Mouse (Mus musculus): Measurements from ENCODE around the gene Zbtb20. TPM values are rescaled to one million over a fixed set of nuclear protein-coding genes. Genes with fewer than 3 reads are reported as not detected.

The Zbtb20 gene
- total RNA-seq, 2 experiments from 2014 or later = 5.2 to 13.1 TPM

DNA sequence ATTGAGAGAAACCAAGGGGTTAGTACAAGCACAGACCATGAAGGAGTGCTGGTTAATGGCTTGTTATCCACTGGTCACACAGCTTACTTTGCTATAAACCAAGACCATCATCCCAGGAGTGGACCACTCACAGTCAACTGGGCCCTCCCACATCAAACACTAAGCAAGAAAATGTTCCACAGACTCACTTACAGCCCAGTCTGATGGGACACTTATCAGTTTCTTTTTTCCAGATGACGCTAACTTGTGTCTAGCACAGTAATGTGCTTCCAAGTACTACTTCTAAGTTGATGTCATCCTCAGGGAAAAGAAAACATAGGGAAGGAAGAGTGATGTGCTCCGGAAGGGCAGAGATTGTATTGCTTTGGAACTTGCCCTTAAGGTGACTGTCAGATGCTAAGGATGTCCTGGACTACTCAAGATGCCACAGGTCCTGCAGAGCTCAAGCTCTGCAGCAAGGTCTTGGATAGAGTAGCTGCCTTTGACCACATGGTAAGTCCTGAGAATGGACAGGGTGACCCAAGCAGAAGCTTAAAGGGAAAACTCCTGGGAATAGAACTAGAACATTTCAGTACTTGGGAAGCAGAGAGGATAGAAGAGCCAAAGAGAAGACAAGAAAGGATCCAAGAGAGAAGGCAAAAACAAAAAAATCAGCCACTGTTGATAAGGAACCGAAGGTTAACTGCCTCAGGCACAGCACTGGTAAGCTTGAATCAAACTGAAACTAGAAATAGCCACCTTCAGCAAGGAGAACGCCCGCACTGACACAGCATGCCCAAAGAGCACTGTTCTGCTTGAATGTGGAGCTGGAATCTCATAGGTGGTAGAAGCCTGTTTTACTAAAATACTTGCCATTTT lies 556.1 kb downstream of the Zbtb20 start:
- ATAC-seq (replicated peaks; ENCODE audit: poor library complexity) = peak; percentile 46

DNA sequence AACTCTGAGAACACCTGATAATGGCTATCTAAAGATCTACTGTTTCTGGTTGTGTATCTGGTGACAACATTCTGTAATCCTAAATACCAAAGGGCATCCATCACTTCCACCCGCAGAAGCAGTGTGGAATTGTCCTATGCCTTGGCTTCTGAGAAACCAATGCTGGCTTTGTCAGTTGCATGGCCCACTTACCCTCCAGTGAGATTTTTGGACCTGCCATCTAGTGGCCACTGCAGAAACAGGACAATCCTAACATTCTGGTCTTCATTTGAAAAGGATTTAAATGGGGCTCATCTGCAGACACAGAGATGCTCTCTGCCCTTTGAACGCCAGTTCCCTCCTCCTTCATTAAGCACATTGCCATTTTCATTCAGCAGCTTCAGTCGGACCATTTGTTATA lies 559.3 kb downstream of the Zbtb20 start:
- ATAC-seq (replicated peaks; ENCODE audit: poor library complexity) = peak; percentile 63

DNA sequence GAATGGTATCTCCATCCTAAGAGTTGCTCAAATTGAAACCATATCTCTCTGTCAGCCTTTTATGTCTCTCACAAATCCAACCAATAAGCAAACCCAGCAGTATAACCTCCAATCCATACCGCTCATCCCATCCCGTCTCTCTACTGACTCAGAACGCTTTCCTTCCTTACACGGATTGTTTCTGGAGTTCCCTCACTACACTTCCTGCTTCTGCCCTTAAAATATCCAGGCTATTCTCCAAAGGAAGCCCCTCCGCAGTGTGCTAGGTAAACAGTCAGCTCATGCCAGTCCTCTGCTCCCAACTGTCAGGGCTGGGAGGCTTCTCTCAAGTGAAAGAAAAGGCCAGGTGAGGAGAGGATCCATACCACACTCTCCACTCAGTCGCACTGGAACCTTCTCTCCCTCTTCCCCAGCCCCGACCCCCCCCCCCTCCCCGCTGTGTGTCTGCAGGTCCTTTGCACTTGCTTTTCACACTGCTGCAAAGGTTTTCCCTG lies 563.2 kb downstream of the Zbtb20 start:
- no peak for ATAC-seq (replicated peaks; ENCODE audit: poor library complexity)

DNA sequence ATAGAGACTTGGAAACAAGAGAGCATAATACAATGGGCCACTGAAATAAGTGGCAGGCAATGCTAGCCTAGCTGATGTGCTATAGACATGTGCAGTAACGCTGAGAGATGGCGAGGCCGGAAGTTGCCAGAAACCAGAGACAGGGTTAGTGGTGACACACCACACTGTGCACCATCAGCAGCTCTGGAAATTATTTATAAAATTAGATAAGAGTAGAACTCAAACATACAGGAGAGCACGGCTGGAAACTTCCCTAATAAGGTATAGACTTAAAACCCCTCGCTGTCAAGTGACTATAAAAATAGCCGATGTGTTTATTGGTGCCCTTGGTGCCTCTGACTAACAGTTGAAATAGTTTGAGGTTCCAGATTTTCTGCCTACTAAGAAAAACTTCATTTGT lies 565.7 kb downstream of the Zbtb20 start:
- no peak for ATAC-seq (replicated peaks; ENCODE audit: poor library complexity)

DNA sequence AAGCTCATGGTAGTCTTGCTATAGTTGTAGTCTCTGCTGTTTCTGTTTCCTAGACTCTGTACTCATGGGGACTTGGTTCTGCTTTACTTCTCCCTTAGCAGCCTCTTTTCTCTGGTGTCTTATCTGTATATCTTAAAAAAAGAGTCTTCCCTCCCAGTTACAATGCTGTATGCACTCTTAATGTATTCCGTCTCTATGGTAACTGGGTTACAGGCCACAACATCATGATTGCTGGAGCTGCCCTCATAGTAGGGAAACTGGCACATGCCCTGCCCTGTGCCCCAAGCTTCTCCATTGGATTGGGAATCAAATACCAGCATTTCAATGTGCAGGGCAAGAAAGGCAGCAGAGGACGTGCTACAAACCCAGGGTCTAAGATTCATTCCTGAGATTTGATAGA lies 567.4 kb downstream of the Zbtb20 start:
- ATAC-seq (replicated peaks; ENCODE audit: poor library complexity) = peak; percentile 39

DNA sequence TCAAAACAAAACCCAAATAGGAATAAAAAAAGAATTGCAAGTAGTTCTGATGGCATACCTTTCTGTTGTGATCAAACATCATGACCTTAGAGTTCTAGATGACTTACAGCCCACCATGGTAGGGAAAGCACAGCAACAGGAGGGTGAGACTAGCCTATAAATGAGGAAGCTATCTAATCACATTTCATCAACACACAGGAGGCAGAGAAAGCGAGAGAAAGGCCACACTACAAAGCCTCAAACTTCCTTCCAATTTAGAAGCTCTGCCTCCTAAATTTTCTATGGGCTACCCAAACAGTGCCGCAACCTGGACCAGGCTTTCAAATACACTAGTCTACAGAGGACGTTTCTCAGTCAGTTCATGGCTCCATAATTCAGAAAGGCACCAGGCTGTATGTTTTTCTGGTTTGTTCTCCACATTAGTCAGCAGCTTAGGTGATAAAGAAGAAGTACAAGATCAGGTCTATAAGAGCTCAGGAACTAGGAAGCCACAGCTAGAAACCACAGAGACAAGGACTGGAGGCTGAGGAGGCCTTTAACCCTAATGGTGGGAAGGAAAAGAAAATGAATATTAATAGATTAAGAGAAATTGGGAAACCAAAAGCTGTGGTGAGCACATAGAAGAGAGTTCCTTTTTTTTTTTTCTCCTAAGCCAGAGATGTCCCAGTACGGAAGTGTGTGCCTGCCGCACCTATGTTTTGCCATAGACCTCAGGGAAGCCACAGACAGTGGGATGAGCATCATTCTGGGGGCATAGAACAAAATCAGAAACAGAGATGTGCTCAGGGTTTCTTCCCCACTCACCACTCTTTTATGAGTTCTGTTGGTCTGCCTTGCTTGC lies 572.7 kb downstream of the Zbtb20 start:
- ATAC-seq (replicated peaks; ENCODE audit: poor library complexity) = peak; percentile 90

DNA sequence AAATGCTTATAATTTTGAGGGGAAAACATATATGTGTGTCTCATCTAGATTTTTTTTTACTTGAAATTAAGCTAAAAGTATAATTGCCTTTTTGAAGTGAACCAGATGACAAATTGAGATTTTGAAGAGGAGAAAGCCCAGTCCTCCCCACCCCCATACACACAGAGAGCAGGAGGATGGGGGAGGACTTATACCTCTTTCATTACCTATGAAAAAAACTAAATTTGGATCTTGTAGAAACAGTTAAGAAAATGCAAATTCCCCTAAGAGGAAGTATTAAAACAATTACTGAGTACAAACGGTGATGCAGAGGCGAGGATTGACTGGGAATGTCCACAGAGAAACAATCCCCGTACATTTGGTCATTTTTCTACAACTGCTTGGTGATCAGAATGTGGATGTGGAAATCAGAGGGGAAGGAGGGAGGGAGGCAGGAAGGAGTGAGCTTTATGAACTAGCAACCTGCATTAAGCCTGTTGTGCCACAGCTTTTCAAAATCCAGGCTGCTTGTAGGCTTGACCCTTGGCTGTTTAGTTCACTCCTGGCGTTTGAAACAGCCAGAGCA lies 578.8 kb downstream of the Zbtb20 start:
- ATAC-seq (replicated peaks; ENCODE audit: poor library complexity) = peak; percentile 50; the same call in 1 of the 2 replicates

DNA sequence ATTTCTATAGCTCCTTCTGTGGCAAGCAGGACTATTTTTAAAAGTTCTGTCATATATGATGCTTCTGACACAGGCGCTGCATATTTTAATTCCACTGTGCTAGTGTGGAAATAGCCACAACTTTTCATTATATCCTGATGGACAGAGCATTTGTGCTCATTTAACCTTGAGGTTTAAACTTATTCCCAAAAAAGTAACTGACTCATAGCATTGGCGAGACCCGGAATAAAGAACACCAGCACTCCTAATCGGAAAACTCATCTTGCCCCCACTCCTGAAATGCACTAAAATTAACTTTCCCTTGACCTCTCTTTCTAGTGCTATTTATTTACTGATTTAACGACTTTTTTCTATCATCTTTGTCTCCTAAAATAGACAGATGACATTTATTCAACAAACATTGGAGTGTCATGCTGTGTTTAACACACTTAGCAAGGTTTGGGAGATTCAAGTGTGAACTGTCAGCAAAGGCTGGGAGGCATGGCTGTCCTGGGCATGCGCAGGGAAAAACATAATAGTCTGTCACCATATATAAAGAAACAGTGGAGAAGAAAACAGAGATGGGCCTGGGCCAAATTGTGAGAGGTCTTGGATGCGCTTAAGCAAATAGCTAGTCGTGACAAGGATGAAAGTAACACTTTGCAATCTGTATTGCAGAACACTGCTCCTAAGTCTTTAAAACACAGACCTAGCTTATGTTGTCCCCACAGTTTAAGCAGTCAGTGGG lies 580.9 kb downstream of the Zbtb20 start:
- ATAC-seq (replicated peaks; ENCODE audit: poor library complexity) = no peak

DNA sequence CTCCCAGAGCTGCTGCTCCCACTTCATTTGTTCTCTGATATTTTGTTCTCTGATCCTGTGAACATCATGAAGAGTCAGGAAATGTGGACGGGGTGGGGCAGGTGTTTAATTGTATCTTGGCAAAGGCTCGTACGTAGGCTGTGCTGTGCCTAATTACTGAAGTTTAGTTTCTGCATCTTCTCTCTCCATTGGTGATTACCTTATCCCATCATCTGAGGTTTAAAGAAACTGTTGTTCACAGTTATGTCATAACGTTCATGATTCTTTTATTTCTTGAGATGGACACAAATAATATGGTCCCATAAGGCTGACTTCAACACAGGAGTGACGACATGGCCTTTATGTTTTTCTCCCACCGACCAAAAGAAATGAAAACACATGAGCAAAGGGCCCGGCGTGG lies 582.1 kb downstream of the Zbtb20 start:
- ATAC-seq (replicated peaks; ENCODE audit: poor library complexity) = no peak

DNA sequence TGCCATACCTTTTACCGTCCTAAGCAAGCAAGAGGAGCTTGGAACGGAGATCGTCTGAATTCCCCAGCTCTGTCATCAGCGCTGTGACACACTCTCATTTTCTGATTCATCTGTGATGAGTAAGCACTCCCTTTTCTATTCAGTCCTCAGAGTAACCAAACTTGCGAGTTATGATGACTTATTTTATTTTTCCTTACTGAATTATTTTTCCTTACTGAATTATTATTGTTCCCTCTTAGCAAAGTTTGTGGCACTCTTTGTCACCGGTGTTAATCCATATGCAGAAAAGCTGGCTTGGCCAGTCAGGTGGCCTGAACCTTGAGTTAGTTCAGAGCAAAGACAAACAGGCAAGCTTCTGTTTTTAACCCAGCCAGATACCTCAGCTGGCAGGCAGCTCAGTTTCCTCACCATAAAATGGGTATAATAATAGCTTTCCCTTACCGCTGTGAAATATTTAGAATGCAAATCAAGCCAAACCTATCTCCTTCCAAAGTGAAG lies 583.1 kb downstream of the Zbtb20 start:
- ATAC-seq (replicated peaks; ENCODE audit: poor library complexity) = no peak

DNA sequence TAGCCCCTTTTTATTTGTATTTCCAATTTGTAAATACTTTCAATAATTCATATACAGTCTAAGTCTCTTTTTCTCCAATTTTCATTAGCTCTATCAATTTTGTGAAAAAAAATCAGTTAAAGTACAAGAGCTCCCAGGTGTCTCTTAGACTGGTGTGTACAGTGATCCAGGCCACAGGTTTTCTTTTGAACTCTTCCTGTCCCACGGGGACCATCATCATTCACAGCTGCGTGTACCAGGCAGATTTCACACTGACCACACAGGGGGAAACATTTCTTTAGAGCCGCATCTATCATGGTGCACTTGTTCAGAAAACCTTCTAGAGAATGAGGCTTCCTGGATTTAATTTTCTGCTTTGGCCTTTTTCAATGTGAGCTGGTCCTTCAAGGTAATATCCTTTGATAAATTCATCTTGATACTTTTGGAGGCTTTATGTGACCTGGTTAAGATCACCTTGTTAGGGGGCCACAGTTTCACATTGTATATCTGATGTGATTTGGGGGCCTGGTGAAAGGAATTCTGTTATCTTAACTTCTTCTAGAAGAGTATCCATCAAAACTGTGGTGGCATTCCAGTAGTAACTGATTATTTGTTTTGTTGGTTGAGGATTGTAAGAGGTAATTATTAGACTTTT lies 586.2 kb downstream of the Zbtb20 start:
- ATAC-seq (replicated peaks; ENCODE audit: poor library complexity) = no peak

DNA sequence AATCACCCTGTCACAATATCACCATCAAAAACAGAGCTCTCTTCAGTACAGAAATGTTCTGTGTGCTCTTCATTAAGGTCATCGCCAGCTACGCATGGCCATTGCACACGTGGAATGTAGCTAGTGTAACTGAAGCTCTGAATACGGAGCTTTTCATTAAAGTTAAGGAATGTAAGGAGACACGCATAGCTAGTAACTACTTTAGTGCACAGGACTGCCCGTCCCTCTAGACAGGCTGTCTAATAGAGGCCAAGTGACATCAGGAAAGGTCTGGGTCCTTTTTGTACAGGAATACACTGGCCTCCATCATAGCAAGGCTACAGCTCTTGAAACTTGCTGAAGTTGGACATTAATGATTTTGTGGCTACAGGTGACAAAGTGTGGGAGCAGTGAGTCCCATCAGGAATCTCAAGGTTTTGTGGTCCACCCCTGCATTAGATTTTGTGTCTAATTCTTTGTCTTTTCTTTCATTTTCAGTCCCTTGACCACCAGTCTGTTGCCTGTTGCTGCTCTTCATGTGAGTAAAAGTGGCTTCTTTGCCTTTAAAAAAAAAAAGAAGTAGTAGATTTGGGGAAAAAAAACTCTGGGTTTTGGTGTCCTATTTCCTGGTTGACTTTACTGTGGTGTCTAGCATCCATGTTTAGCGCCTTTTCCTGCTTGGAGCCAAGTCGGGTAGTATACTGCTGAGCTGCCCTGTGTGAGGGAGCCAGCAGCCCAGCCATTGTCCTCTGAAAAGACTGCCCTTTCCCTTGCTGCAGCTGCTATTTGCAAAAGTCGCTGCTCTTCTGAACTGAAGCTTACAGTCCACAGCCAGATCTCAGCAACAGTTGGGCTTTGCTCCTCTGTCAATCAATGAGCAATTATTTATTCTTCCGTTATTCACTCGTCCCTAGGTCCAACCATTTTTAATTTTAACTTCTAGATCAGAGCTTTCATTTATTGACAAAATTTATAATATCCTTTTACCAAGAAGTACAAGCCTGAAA lies 587.1 kb downstream of the Zbtb20 start:
- ATAC-seq (replicated peaks; ENCODE audit: poor library complexity) = no peak

DNA sequence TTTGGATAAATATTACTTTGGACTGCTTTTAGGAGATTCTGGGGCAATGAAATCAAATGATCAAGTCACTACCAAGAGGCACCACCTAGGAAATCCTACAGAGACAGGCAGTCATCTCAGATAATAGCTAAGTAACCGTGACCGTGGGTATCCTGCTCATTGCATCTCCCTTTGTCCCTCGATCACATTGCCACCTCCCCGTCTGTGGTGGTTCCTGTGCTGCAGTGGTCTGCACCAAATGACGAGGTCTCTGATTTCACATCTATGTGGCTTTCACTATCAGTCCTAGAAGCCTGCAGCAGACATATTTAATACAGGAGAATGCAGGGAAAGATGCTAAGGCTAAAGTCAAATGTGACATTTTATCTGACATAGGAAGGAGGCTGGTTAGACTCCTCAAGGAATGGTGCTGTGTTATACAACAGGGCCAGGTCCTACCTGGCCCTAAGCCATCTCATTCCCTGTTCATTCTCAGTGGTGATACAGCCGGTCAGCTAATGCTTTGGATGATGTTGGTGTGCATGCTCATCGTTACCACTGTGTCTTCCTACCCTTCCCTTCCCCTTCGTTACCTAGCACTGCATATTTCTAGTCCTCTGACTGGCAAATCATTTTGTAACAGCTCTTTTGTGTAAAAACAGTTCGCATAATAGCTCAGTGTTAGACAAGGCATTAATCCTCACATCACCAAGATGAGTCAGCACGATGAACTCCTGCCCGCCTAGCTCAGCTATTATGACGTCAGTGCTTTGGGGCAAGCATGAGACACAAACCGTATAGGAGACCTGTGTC lies 588.2 kb downstream of the Zbtb20 start:
- ATAC-seq (replicated peaks; ENCODE audit: poor library complexity) = no peak

DNA sequence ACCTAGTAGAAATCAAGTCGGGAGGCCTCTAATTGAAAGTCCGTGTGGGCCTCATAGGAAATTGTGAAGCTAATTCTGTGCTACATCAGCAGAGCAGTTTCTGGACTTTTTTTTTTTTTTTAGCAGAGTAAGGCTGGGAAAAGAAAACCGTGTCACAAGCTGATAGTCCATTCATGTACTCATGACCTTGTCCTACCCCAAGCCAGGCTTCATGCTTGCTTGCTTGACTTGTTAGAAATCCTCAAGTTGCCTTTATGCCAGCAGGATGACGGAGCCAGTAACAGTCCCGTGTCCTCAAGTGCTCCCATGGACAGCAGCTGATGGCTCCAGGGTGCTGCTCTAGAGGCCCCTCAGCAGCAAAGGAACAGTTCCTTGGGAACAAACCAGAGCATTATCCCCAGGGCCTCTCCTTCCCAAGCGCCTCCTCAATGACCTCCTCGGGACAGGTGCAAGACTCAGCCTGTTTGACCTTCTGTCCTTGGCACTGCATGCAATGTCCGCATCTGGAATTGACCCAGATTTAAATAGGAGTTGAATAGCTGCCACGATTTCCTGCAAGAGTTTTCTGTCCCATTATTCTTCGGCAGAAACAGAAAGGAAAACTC lies 588.9 kb downstream of the Zbtb20 start:
- no peak for ATAC-seq (replicated peaks; ENCODE audit: poor library complexity)

DNA sequence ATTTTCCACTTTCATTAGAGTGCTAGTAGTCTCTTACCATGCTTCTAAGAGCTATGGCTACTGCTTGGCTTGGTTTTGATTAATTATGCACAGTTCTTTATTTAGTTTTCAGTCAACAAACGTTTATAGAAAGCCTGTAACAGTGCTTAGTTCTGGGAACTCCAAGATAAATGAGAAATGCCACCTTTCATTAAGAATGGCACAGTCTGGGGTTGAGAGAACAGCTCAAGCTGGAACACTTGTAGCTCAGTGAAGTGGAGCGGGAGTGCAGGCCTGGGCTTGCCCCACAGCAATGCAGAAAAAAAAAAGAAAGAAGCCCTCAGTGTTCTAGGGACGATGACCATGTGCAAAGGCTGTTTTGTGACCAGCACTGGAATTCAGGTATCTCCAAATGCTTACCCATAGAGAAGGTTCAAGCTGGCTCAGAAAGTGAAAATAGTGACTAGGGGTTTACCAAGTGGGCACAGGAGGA lies 589.7 kb downstream of the Zbtb20 start:
- no peak for ATAC-seq (replicated peaks; ENCODE audit: poor library complexity)

DNA sequence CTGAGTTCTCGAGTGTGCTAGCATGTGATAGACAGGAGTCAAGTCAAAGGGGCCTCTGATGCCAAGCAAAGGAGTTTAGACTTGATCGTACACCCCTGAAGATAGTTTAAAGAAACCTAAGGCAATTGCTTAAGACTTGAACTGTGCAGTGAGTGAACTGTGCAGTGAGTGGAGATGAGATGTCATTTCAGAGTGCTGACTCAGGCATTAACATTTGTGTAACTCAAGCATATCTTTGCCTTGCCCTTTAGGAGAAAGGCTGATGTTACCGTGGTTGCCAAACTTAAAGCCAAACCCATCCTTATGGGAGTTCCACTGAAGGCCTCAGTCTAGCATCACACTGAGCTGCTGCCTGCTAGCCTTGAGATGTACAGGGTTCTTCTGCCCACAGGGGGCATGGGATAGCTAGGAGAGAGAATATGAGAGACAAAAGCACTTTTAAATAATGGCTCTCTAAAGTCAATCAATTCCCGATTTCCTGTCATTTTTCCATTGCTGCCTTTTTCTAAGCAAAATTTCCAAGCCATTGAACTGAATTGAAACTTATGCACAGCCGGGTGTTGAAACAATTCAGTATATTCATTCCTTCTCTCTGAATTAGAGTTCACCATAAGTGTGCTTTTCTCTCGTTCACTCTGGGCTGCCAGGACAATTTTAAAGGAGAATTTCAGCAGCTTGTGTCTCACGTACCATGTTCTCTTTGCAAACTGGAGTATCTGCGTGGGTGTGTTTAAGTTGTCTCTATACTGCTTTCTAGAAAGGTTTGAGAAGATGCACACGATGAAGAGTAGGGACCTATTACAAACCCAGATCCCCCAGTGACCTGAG lies 590.5 kb downstream of the Zbtb20 start:
- ATAC-seq (replicated peaks; ENCODE audit: poor library complexity) = no peak

DNA sequence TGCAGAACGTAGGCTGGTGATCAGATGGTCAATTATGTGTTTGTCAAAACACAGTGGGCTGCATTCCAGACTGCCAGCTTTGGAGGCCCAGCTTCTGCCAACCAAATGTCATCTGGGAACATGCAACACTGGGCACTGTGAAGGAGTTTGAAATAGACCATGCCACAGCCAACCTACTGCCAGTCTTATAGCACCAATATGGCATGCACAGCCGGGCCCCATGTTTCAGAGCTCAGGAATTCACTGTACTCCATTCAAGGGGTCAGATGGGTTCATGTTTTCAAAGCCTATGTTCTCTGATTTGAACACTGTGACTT lies 591.0 kb downstream of the Zbtb20 start:
- ATAC-seq (replicated peaks; ENCODE audit: poor library complexity) = no peak

Data from megakaryocyte progenitor cell, adult 5-6 weeks (primary cell).